Mouse (Mus musculus) heart, postnatal 4 days (tissue): Measurements from ENCODE around the gene Ephb1. TPM values are rescaled to one million over a fixed set of nuclear protein-coding genes. Genes with fewer than 3 reads are reported as not detected.

Experiments
- DNase-seq: peaks from one replicate; pipeline ENCODE4 v3.0.0; 2021
- total RNA-seq, 2 experiments: library from RNA; stranded (reverse); gene quantifications; 2 replicates each; pipeline ENCODE4 v1.2.3; 2021

Gene Ephb1
- total RNA-seq, 2 experiments from 2014 or later, result 8.3 to 9.7 TPM

DNA sequence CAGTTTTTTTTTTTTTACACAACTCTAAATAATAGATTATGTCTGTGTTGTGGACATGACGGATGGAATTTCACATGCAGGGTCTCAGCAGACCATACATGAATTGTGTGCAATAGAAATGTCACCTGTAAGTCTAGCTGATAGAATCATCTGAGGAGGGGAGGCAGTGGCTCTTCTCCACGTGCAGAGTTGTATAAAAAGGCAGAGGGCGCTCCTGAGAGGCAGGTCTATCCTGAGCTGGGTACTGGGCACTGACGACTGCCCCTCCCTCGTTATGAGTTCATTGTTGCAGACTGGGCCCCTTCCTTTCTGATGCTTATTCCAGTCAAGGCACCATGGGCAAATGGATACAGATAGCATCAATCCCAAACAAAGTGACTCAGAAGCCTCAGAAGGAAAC, 318.4 kb downstream of the Ephb1 start:
- no peak for DNase-seq

DNA sequence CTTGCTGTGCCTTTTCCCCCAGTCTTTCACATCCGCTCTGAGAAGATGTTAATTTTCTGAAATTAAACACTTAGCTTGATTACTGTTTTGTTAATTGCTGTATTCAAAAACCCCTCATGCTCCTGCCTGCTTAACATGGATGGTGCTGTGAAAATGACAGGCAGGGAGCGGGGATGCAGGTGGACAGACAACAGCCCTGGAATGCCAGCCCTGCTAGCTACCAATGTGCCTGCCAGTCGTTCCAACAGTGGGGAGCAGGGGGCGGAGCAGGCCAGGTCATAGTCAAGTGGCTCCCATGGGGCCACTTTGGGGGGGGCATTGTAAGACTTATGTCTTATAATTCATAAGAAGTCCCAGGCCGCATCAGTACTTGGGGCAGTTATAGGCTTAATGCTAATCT, 321.3 kb downstream of the Ephb1 start:
- no peak for DNase-seq

DNA sequence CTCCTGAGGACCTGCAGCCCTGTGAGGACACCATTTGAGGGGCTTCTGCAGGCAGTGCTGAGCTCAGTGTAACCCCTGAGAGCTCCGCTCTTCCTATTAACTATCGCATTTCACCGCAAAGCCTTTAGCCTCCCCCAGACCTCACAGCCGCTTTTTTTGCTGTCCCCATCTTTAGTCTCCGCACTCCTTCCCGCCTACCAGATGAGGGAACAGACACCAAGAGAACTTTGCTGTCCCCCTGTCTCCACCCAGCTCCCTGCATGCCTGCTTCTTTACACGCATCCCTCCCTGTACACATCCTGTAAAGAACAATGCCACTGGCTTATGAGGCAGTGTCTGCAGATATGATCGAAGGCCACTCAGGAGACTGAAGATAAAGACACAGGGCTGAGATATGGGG, 322.1 kb downstream of the Ephb1 start:
- DNase-seq, result no peak

DNA sequence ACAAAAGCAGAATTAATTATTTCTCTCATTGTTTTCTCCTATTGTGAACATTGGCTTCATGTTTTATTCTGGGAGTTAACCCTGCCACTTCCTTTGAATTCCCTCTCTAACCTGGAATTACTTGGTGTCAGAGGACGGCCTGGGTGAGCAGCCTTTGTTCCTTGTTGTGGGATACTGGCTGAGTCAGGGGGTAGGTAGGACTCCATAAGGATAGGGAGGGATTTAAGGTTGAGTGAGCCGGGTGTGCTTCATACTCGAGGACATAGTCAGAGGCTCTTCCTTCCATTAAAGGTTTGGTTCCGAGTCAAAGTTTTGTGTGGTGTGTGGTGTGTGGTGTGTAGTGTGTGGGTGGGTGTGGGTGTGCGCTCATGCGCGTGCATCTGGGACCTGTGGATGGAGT, 324.8 kb downstream of the Ephb1 start:
- DNase-seq, result no peak

DNA sequence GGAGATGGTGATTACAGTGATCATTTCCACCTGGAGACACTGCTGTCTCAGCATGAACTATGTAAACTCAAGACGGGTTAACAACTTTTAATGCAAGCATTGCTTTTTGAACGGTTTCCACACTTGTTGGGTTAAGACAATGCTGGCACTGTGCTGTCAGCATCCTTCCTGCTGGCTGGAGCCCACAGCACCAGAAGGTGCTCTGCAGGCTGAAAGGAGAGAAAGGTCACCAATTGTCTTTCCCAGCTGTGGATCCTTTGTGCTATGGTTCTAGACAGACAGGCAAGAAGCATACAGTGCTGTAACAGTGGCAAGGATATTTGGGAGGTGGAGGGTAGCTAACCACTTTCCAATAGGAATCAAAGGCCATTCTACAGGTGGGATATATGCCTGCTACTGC, 328.4 kb downstream of the Ephb1 start:
- DNase-seq, result no peak

DNA sequence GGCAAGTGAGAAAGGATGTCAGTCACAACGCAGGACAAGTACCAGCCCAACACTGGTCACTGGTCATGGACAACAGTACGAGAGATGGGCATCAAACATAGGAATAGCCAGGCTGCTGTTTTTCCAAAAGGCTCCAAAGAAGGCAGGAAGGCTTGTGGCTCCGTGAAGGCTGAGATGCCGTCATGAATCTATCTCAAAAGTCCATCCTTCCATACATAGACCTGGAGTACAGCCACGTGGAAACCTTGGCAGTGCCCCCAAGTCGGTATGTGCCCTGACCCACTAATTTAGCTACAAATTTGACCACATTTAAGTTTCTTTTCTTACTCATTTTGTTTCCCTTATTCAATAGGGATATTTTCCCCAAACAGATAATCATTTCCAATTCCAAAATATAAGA, 329.4 kb downstream of the Ephb1 start:
- no peak for DNase-seq

DNA sequence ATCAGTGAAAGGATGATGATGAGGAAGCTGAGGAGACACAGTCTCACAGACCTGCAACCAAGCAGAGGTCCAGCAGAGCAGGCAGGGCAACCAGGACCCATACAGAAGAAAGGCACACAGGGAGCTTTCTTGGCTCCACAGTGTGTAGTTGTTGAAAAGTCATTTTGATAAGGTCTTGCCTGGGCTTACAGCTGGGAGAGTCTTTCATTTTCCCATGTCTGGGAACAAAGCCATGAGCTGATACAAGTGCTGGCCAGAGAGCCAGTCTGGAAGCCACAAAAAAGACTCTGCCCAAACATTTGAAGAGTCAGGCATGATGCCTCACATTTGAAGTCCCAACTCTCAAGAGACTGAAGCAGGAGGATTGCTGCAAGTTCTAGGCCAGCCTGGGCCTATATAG, 339.0 kb downstream of the Ephb1 start:
- peak; percentile 25 for DNase-seq

DNA sequence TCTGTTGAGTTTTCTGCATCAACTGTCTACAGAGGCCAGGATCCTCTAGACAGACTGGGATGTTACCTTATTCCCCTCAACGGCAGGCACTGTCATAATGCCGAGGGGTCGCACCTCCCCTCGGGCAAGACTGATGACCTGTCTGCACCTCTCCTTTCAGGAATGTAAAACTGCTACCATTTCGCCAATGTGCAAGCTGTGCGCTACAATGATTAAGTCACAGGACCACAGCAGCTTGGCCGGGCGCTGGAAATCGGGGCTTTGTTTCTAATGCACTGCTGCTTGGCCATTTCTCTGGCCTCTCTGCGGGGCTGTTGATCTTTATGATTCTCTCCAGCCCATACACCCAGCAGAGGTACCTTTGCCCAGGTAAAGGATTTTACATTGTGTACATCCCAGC, 346.8 kb downstream of the Ephb1 start:
- no peak for DNase-seq

DNA sequence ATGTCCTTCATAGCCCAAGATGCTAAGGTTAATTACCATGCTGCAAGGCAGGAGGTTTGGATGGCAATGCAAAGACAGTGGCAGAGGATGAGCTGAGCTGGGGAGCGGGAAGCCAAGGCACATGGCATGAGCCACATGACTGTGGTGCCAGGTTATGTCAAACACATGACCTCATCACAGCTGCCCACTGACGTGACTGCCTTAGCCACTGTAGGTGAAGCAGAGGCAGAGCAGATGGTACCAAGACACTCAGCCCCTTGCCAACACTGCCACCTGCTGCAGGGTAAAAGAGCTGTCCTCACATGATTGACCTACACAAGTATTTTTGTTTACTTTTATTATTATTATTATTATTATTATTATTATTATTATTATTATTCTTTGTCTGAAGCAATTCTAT, 348.0 kb downstream of the Ephb1 start:
- DNase-seq, result peak; percentile 50

DNA sequence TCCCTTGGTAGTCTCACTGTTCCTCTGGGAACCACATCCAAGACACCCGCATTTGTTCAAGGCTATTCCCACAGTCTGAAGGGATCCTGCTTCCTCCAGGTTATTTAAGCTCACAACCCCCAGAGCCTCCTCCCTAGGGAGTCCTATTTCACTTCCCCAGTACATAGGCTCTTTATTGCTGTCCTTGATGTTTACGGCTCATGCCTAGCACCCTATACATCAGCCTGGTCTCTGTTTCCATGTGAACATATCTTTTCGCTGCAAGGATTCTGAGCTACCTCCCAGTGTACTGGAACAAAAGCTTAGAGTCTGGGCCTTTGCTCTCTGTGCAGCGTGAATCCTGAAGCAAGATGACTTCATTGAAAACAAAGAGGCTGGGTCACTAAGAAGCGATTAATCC, 351.6 kb downstream of the Ephb1 start:
- no peak for DNase-seq

DNA sequence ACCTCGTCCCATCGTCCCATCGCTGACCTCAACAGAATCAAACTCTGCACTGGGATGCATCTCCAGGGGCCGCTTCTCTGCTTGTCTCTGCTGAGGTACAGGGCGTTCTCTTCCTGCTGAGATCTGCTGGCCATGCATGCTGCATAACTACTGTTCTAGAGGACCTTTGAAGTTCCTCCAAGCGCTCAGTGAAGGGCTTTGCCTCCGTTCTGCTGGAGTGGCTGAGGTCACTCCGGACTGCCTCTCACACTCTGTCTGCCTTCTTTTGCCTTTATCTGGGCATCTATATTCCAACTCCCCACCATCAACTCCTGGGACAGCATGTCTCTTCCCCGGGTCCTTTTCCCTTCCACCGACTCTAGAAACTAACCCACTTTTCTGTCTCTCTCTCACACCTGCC, 352.3 kb downstream of the Ephb1 start:
- no peak for DNase-seq

DNA sequence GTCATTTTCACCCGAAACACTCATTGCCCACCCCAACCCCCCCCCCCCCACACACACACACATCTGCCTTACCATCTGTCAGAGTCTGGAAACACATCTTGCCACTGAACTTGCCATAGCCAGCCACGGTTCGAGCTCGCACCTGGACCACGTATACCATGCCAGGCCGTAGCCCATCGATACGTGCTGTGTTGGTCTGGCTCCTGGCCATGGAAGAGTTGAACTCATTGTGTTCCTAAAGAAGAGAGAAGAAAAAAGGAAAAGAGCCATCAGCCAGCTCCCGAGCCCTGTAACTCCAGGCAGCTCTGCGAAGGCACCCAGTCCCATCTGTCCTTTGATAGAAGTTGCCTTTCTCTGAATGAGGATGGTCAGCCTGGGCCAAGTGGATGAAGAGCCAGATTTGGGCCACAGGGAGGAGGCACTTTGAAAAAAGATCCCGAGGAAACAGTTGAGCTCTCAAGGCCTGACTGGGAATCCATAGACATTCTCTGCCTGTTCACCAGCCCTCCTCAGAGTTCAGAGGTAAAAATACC, 352.8 kb downstream of the Ephb1 start:
- DNase-seq, result no peak

DNA sequence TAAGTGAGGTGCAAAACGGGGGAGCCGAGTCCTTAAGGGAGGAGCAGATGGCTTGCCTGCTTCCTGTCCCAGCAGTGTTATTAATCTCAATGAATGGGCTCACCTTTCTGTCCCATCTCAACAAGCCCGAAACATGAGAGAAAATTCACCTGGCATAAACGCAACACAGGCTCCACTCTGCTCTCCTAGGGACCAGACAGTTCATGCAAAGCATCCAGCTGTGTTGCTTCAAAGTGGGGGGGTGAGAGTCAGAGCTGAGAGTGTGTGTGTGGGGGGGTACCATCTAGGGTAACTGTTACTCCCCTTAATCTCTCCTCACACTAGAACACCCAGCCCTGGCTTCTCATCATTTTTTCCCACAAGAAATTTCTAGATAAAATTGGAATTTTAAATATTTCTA, 354.8 kb downstream of the Ephb1 start:
- DNase-seq, result no peak

DNA sequence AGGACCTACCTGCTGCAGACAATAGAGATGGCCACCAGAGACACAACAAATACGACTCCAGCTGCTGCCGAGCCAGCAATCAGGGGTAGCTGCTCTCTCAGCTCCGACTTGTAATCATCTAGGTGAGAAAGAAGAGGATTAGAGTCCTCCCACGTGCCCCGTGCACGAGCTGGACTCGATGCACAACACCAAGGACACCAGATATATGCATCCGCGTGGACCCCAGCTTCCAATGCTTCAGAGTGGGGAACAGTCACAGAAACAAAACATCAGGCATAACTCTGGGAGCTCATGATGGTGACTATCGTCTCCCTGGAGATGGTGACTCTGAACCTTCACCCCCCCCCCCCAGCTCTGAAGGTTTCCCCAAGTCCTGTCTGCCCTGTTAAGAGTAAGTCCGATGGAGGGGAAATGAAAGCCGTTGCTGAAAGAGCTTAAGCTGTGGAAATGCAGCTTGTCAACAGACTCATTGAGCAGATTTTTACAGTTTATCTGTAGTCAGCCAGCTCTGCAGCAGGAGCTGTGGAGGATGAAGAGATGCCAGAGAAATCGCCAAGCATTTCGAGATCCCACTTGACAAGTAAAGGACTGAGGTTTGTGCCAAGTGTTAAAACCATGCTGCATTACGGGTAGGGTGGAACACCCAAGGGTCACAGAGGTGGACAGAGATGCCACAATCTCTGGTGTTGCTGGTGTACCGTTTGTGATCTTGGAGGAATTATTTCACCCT, 357.6 kb downstream of the Ephb1 start:
- DNase-seq, result no peak

DNA sequence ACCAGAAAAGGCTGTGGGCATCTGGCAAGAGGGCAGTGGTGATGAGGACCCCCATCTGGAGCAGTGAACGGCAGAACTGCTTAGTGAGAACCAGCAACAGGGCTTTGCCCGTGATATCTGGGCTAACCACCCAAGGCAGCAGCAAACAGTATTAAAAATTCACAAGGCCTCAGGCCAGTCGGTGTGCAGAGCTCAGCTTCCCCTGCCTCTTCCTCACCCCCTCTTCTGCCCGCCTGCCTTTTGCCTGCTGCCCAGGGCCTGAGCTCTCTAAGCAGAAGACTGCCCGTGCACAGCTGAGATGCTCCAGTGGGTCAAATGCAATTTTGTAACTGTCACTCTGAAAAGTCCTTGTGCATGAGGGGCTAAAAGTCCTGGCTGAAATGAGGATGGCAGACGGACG, 358.3 kb downstream of the Ephb1 start:
- DNase-seq, result no peak

DNA sequence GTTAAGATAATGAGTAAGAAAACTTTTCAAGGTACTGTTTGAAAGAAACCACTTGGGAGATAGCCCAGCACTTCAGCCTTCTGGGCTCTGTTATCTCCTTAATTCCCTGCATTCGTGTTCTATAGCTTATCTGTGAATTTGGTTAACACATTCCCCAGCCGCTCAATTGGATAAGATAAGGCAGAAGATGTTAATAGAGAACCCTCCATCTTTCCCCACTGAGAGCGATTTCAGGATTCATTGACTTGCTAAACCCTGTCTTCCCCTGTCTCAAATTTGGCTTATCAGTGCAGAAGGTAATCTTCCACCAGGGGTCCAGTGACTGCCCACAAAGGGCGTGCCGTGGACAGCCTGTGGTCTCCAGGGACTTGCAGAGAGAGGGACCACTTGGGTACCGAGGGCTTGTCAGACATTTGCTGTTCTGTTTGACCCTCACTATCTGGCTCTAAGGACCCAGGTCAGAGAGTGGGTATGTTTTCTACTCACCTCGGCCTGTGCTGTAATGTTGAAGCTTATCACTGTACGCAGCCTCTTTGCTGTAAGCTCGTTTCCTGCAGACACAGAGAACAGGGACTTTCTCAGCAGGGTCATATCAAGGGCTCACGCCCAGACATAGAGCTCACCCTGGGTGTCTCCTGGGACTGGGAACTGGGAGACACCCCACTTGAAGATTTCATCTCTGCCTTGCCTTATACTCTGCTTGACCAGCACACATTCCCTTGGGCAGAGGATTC, 358.9 kb downstream of the Ephb1 start:
- DNase-seq, result no peak

DNA sequence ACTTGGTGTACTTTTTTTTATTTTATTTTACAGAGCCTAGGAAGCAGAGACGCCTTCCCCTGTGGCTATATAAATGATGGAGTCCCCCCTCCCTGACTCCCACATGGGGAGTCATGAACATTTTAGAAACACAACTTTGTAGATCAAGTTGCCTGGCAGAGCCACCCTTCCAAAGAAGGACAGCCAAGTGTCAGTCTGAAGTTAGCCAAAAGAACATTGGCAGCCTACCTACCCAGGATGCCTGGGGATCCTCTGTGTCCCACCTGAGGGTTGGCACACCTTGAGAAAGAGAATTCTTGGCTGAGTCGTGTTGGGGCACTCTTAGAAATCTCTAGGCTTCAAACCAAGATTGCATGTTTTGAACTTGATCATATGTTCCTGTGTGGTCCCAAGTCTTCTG, 360.4 kb downstream of the Ephb1 start:
- no peak for DNase-seq

DNA sequence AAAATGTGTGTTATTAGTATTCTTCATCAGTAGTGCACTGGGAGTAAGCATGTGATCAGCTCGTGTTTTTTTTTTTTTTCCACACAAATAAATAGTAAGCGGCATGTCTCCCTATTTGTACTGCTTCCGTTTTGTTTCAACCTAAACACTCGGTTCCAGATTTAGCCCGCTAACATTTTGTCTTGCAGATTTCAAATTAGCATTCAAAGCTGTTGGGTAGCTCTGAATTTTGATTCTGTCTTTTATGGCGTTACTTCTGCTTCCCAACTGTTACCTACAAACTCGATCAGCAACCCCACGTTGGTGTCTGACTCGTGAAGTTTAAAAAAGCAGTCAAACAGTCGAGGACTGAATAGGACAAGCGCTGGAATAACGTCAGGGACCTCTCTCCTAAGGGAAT, 363.7 kb downstream of the Ephb1 start:
- DNase-seq, result no peak

DNA sequence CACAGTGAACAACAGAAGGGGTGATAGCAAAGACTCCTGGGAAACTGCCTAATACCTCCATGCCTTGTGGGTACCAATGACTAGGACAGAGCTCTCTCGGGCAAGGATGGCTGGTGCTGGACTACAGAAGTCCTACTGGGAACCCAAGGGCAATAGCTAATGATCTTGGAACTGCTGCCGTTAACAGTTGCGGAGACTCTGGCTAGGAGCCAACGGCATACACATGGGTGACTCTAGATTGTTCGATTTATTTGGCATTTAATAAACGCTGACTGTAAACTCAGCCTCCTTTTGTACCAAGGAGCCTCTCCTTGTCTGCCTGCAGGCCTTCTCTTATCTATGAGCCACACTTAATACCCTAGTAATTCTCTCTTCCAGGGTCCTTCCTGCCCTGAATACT, 364.5 kb downstream of the Ephb1 start:
- DNase-seq, result no peak

DNA sequence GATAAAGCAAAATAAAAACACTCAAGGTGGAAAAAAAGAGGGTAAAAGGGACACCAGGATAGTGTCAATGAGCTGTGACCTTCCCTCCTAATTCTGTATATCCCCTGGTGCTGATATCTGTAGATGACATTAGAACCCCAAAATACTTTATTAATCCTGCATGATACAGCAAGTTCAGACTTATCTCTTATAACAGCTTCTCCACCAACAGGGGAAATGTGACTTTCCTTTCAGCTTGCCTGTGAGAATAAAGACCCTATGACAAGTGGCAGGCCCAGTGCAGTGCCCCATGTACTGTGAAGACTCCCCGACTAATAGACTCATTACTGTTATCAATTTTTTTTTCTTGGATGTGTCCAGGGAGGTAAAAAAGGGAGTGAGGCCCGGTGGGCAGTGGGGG, 367.6 kb downstream of the Ephb1 start:
- DNase-seq, result no peak

DNA sequence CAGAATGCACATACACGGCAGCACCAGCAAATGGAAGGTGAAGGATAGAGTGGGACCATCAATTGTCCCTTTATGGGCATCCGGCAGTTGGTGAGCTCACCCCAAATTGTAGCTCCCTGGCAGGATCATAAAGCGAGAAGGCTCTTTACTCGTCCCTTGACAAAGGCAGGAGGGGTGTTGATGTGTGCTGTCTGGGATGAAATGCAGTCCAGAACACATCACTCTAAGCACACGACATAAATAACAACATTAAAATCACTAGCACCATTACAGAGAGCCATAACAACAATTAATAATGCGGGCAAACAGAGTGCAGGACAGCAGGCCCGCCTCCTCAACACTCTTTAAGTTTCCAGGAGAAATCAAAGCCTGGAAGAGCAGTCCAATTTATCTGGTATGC, 372.1 kb downstream of the Ephb1 start:
- DNase-seq, result no peak

DNA sequence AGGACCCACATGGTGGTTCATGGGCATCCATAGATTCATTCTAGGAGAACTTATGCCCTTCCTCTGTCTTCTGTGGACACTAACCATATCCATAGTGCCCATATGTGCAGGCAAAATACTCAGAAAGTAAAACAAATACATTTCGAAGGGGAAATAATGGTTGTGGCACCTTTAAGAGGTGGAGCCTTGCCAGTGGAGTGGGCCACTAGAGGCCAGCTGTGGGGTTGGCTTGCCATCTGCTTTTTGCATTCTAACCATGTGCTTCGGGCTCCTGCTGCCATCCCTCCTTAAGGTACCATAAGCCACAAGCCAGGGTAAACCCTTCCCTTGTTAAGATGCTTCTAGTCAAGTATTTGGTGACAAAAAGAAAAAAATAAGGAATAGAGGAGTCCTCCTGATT, 373.3 kb downstream of the Ephb1 start:
- DNase-seq, result no peak

DNA sequence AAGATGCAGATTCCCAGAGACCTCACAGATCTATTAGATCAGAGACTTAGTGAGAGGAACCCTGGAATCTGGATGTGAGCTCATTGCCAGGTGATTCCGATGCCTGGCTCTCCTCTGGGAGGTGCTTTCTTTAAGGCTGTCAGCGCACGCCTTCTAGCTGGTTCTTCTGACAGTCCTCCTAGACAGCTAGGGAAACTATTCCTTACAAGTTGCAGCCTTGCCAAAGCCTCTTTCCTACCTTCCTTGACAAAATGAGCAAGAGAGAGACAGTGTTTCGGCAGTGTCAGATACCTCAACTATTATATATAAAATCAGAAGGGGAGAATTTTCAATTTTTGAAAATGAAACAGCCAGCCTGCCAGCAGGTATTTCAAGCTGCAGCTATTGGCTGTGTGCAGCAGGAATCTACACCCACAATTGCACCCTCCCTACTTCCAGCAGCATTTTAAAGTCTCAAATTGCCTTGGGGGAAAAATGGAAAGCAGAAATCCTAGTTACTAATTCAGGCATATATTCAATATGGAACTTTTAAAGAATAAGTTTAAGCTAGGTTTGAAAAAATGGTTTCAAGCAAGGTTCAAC, 377.5 kb downstream of the Ephb1 start:
- no peak for DNase-seq

DNA sequence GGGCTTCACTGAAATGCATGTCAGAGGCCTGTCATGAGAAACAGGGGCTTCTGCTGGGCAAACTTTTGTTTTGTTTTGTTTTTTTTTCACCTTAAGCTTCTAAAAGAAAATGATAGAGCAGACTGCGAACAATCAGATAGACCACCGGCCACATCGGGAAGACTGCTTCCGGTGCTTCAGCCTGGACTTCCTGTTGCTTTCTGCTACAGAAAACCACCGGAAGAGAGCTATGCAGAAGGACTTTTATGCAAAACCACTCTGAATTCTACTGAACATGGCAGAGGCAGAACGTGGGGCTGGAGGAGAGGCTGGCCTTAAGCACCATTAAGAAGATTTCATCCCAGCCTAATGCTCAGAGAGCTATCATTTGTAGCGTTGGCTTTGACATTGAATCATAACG, 382.2 kb downstream of the Ephb1 start:
- DNase-seq, result no peak
